Mouse (Mus musculus): Measurements from ENCODE around the gene Galk1.

- TF ChIP-seq CTCF (conservative IDR thresholded peaks at IDR 0.05; ENCODE audit: insufficient read depth, insufficient read length, low read depth, low read length) (no peak), POLR2A (IDR thresholded peaks at IDR 0.05; ENCODE audit: low read depth, low read length) (no peak)
These were observed 37.5 kb downstream of the Galk1 start for GRCm38 (mm10) chr11:115975083-115975420.

Data from kidney, adult 2 months (tissue).